Mouse (Mus musculus): ENCODE data around the gene Prickle3.

DNA sequence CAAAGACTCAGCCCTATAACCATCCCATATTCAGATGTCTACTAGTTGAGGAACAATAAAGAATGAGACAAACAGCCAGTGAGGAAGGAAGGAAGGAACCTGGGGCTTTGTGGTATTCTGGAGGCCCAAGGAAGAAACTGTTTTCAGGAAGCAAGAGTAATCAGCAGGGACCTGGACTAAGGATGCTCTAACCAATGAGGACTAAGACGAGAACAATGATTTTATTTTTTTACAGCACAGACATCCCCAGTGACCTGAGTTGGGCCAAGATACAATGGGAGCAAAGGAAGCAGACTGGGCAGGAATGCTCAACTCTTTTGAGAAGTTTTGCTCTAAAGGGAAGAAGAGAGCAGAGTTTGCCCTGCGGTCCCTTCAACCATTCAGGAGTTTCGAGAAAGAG, 5.9 kb downstream of the Prickle3 start:
- TF ChIP-seq POLR2A (IDR thresholded peaks at IDR 0.05; ENCODE audit: low read depth, low read length) = no peak
- no peak for TF ChIP-seq CTCF (IDR thresholded peaks at IDR 0.05; ENCODE audit: extremely low read depth, insufficient read depth, insufficient read length, insufficient replicate concordance)

Data from spleen, adult 2 months (tissue).